Mouse (Mus musculus): ENCODE measurements around the gene Mast1. TPM values are rescaled to one million over a fixed set of nuclear protein-coding genes. Genes with fewer than 3 reads are reported as not detected.
A peak's percentile ranks its signal among the peaks of the same experiment; 100 is the strongest.

Gene Mast1
- polyA plus RNA-seq, 1 experiment from 2014 or later: 0.48 TPM

DNA sequence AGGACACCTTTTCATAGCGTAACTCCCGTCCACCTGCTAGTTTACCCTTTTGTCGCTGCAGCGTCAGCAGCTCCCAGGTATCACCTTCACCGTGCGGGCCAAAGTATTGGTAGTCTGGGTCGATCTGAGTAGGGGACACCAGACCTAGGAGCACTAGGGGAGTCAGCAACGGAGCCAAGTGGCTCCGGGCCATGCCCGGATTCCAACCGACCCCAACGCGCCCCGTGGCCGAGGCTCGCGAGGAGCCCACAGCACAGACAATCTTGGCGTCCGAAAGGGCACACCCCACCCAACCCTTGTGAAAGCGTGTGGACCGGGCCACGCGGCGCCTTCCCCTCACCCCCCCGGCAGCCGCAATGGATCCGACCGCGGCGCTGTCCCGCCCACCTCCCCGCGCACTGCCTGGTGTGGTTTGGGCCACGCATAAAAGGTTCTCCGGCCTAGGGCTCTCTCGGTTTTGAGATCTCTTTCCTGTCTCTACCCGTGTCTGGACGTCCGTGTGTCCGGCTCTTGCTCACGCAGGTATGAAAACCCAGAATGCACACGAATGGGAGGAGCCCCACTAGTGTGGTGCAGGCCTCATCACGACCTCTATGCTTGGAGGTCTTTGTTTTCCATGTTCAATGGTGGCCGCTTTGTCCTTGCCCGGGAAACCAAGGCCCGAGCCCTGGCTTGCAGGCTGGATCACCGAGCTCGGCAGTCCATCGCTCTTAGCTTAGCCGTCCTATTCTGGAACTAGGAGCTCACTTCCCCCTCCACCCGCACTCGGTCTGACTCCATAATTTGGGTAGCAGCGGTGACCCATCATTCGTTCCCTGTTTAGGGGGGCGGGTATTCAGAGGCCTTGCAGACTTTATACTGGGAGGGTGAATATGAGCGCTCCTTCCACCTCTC lies 32.3 kb upstream of the Mast1 start, which contains the start of the genes Gm49661, Prdx2 and Rnaseh2a:
Gm49661 (minus strand) TSS at position 193 of the 894 bp plus-strand sequence.
Prdx2 (plus strand) TSS at position 347 of the 894 bp plus-strand sequence.
Rnaseh2a (minus strand) TSS at position 527 of the 894 bp plus-strand sequence.
- WGBS: under 1% methylated on average over 56 of the region's 56 CpGs
- Histone ChIP-seq H3K4me3 (replicated peaks) (peak within 1 kb of the TSS; percentile 76), H3K4me1 (peaks cover 44% of the 10 kb centered on the region), H3K27me3 (no peaks in the 10 kb centered on the region), H3K9ac (peak within 1 kb of the TSS; percentile 81), H3K4me2 (peak within 1 kb of the TSS; percentile 83), H3K36me3 (peaks cover 36% of the 10 kb centered on the region), H3K9me3 (replicated peaks) (no peaks in the 10 kb centered on the region), H3K27ac (peak within 1 kb of the TSS; percentile 93)
- peak; percentile 71 for ATAC-seq (replicated peaks; ENCODE audit: low FRiP score)

DNA sequence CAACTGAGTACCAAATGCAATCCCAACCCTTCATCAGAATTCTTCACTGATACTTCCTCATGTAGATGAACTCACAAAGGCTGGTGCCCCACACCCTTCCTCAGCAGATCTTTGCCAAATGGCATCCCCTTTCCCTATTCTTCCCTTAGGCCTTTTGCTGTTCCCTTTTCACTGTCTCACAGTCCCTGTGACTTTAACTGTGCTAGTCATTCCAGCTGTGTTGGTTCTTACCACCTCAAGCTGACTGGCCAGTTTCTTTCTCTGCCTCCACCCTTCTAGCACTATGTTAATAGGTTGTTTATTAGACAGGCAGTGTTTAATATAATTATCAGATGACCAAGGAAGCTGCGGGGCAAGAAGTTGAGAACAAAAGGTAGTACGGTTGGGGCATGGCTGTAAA lies 31.5 kb upstream of the Mast1 start:
- Histone ChIP-seq H3K27me3 (no peaks in the 10 kb centered on the region), H3K36me3 (peaks cover 36% of the 10 kb centered on the region), H3K9me3 (replicated peaks) (no peaks in the 10 kb centered on the region), H3K4me3 (replicated peaks) (peak overlapping the region; percentile 76), H3K27ac (peak overlapping the region; percentile 93), H3K4me2 (peak overlapping the region; percentile 83), H3K9ac (peak overlapping the region; percentile 81), H3K4me1 (peaks cover 48% of the 10 kb centered on the region)
- WGBS: 14% methylated on average over 2 of the region's 2 CpGs
- ATAC-seq (replicated peaks; ENCODE audit: low FRiP score): no peak

GRCm38 (mm10) chr8:84967532-84968304 lies 30.6 kb upstream of the Mast1 start:
- H3K9me3 ChIP-seq (replicated peaks): no peaks in the 10 kb centered on the region
- H3K36me3 ChIP-seq: peaks cover 31% of the 10 kb centered on the region
- 0 out of 2 replicates have a peak overlapping the region, but pooled peaks have one; percentile 83 for H3K4me2 ChIP-seq
- WGBS: 89% methylated on average over 13 of the region's 13 CpGs
- no peak for ATAC-seq (replicated peaks; ENCODE audit: low FRiP score)
- H3K9ac ChIP-seq: no peak overlapping the region
- H3K27ac ChIP-seq: peak overlapping the region; percentile 93; the same call in 1 of the 2 replicates
- peaks cover 48% of the 10 kb centered on the region for H3K4me1 ChIP-seq
- no peaks in the 10 kb centered on the region for H3K27me3 ChIP-seq
- H3K4me3 ChIP-seq (replicated peaks): no peak overlapping the region

GRCm38 (mm10) chr8:84966603-84967002 lies 29.4 kb upstream of the Mast1 start:
- Histone ChIP-seq H3K4me1 (peaks cover 48% of the 10 kb centered on the region), H3K4me2 (peak overlapping the region; percentile 80), H3K27ac (peak overlapping the region; percentile 86), H3K4me3 (replicated peaks) (peak overlapping the region; percentile 70; the same call in 1 of the 2 replicates), H3K36me3 (peaks cover 30% of the 10 kb centered on the region), H3K9me3 (replicated peaks) (no peaks in the 10 kb centered on the region), H3K27me3 (no peaks in the 10 kb centered on the region), H3K9ac (no peak overlapping the region)
- WGBS: 38% methylated on average over 3 of the region's 3 CpGs
- no peak for ATAC-seq (replicated peaks; ENCODE audit: low FRiP score)

DNA sequence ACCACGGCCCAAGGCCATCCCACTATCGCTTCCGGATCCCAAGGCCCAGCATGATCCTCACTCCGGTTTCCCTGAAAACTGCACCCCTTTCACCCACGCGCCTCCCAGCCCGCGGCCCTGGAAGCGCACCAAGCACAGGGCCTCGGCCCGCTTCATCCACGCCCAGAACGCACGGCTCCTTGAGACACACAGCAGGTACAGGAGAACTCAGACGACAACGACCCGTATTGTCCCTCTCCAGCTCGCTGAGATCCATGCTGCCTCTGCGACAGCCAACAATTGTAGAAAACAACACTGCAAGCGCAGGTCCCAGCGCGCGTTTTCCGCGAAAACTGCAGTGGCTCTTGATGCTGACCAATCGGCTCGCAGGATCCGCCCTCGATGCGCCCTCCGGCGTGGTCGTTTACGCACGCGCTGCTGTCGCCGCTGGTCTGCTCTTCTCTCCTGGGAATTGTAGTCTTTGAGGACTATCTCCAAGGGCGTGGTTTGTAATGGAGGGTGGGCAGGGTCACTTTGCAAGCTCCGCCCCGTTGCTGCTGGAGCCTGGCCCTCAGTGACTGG lies 28.7 kb upstream of the Mast1 start:
- 1% methylated on average over 41 of the region's 41 CpGs for WGBS
- Histone ChIP-seq H3K4me2 (peak overlapping the region; percentile 80), H3K4me3 (replicated peaks) (peak overlapping the region; percentile 70), H3K27me3 (no peaks in the 10 kb centered on the region), H3K36me3 (peaks cover 30% of the 10 kb centered on the region), H3K9ac (peak overlapping the region; percentile 52), H3K9me3 (replicated peaks) (no peaks in the 10 kb centered on the region), H3K4me1 (peaks cover 42% of the 10 kb centered on the region), H3K27ac (peak overlapping the region; percentile 86)
- ATAC-seq (replicated peaks; ENCODE audit: low FRiP score): peak; percentile 89

- Histone ChIP-seq H3K4me2 (no peak overlapping the region), H3K27me3 (no peaks in the 10 kb centered on the region), H3K9ac (no peak overlapping the region), H3K4me1 (peaks cover 36% of the 10 kb centered on the region), H3K4me3 (replicated peaks) (no peak overlapping the region), H3K36me3 (peaks cover 44% of the 10 kb centered on the region), H3K9me3 (replicated peaks) (no peaks in the 10 kb centered on the region), H3K27ac (no peak overlapping the region)
- 86% methylated on average over 4 of the region's 4 CpGs for WGBS
- ATAC-seq (replicated peaks; ENCODE audit: low FRiP score): no peak
Observed at GRCm38 (mm10) chr8:84963952-84964351, 26.8 kb upstream of the Mast1 start.

DNA sequence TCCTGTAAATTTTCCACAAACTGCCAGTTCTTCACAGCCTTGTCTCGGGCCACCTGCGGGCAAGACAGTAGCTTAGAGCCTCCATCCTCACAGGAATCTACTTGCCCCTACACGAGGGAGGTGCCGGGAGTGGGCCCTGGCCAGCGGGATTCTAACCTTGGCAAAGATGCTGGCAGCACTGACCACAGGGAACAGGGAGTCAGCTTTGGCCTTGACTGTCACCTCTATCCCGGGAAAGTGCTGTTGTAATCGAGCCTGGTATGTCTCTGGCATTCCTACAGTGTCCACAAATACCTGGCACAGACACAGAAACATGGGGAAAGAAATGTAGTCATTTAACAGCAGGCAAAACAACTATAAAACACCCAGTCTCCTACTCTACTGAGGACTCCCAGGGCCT lies 22.7 kb upstream of the Mast1 start:
- no peaks in the 10 kb centered on the region for H3K27me3 ChIP-seq
- peaks cover 71% of the 10 kb centered on the region for H3K36me3 ChIP-seq
- H3K4me1 ChIP-seq: peaks cover 6% of the 10 kb centered on the region
- H3K9me3 ChIP-seq (replicated peaks): no peaks in the 10 kb centered on the region
- ATAC-seq (replicated peaks; ENCODE audit: low FRiP score): no peak
- H3K4me2 ChIP-seq: no peak overlapping the region
- H3K4me3 ChIP-seq (replicated peaks): no peak overlapping the region
- 91% methylated on average over 7 of the region's 7 CpGs for WGBS
- H3K9ac ChIP-seq: no peak overlapping the region
- no peak overlapping the region for H3K27ac ChIP-seq

- Histone ChIP-seq H3K4me3 (replicated peaks) (no peak overlapping the region), H3K9me3 (replicated peaks) (no peaks in the 10 kb centered on the region), H3K36me3 (peaks cover 51% of the 10 kb centered on the region), H3K27ac (no peak overlapping the region), H3K27me3 (peaks cover 20% of the 10 kb centered on the region), H3K4me2 (no peak overlapping the region), H3K9ac (no peak overlapping the region), H3K4me1 (no peaks in the 10 kb centered on the region)
- 53% methylated on average over 2 of the region's 2 CpGs for WGBS
- no peak for ATAC-seq (replicated peaks; ENCODE audit: low FRiP score)
Observed at GRCm38 (mm10) chr8:84956768-84957167, 19.6 kb upstream of the Mast1 start.

GRCm38 (mm10) chr8:84952612-84953255 lies 15.6 kb upstream of the Mast1 start:
- peaks cover 54% of the 10 kb centered on the region for H3K27me3 ChIP-seq
- 6% methylated on average over 18 of the region's 18 CpGs for WGBS
- H3K36me3 ChIP-seq: peaks cover 15% of the 10 kb centered on the region
- no peak for ATAC-seq (replicated peaks; ENCODE audit: low FRiP score)
- no peak overlapping the region for H3K27ac ChIP-seq
- no peaks in the 10 kb centered on the region for H3K9me3 ChIP-seq (replicated peaks)
- H3K9ac ChIP-seq: no peak overlapping the region
- H3K4me3 ChIP-seq (replicated peaks): no peak overlapping the region
- H3K4me2 ChIP-seq: no peak overlapping the region
- no peaks in the 10 kb centered on the region for H3K4me1 ChIP-seq

GRCm38 (mm10) chr8:84949753-84950152 lies 12.6 kb upstream of the Mast1 start:
- no peak overlapping the region for H3K27ac ChIP-seq
- no peak overlapping the region for H3K9ac ChIP-seq
- ATAC-seq (replicated peaks; ENCODE audit: low FRiP score): no peak
- H3K4me3 ChIP-seq (replicated peaks): no peak overlapping the region
- peaks cover 82% of the 10 kb centered on the region for H3K27me3 ChIP-seq
- WGBS: 21% methylated on average over 12 of the region's 12 CpGs
- H3K4me1 ChIP-seq: peaks cover 15% of the 10 kb centered on the region
- no peaks in the 10 kb centered on the region for H3K36me3 ChIP-seq
- H3K9me3 ChIP-seq (replicated peaks): no peaks in the 10 kb centered on the region
- H3K4me2 ChIP-seq: no peak overlapping the region

- H3K4me3 ChIP-seq (replicated peaks): no peak overlapping the region
- H3K4me2 ChIP-seq: no peak overlapping the region
- H3K36me3 ChIP-seq: no peaks in the 10 kb centered on the region
- H3K4me1 ChIP-seq: peaks cover 20% of the 10 kb centered on the region
- peaks cover 88% of the 10 kb centered on the region for H3K27me3 ChIP-seq
- H3K9ac ChIP-seq: no peak overlapping the region
- no peak for ATAC-seq (replicated peaks; ENCODE audit: low FRiP score)
- H3K9me3 ChIP-seq (replicated peaks): no peaks in the 10 kb centered on the region
- 14% methylated on average over 9 of the region's 9 CpGs for WGBS
- H3K27ac ChIP-seq: no peak overlapping the region
Observed at GRCm38 (mm10) chr8:84947241-84947545, 10.0 kb upstream of the Mast1 start.
